Mouse (Mus musculus): ENCODE measurements around the gene Olfr248. TPM values are rescaled to one million over a fixed set of nuclear protein-coding genes. Genes with fewer than 3 reads are reported as not detected.

Gene Olfr248
- not detected in 2 replicates for polyA plus RNA-seq (2012; rRNA removed)

DNA sequence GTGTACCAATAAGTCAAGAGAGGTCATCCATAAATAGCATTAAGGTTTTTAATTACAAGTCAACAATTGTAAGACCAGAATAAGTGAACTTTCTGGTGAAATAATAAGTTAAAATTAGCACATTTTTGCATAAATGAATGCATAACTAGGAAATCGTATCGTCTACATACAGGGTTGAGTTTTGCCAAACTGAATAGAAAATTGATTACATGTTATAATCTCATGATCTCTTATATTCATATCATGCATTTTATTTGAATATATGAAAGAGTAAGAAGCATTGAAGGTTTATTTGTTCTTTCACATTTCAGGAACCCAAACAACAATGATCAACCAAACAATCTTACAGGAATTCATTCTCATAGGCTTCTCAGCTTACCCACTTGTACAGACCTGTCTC is at the start of gene Olfr248:
Gene Olfr248 (plus strand): TSS at position 301 of the 400 bp plus-strand sequence.

DNA sequence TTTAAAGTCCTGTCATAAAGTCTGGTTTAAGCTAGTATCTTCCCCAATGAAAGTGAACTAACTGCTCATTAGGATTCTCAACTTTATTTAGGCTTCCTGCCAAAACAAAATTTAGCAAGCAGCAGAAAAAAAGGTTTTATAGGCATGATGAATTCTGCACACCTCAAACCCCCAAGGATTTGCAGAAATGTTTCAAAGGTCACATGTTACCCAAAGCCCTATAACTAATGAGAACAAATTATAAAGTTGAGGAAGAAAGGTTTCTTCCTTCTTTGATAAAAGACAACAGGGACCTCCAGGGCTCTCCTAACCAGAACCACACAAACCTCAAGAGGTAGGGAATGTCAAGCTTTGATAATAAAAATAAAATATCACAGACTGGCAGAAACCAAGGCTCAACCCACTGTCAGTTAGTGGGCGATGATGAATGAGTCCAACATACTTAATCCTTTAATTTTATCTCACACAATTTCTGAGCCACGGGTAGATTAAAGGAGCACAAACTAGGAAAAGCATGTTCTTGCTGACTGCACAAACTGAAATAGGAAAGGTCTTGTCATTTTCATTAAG is 25.9 kb upstream of the Olfr248 start, which contains the start of gene Olfr417:
Gene Olfr417 (plus strand): TSS at position 241 of the 570 bp plus-strand sequence.

DNA sequence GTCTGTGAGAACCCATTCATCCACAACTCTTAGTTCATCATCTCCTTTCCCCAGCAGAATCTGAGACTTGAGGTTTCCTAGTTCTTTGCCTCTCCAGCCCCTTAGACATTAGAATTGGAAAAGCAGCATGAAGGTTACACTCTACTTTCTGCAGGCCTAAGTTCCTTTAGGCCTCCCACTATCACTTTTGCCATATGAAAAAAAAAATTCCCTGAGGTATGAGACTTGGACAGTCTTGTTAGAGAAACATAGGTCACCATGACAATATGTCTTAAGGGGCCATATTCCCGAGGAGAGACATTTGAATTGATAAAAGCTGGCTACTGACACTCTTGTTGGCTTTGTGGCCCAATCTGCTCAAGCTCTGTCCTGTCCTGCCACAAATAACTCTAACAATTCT is 32.9 kb downstream of the Olfr248 start, which contains the start of gene Olfr414:
Gene Olfr414 (plus strand): TSS at position 301 of the 400 bp plus-strand sequence.

Other genes with a start within 250 kb of the Olfr248 start
- not detected in 2 replicates for gene Olfr420, start 235.4 kb upstream of the Olfr248 start, polyA plus RNA-seq (2012; rRNA removed)
- gene Spta1, start 218.3 kb upstream of the Olfr248 start, polyA plus RNA-seq (2012; rRNA removed) = 0.07 and 0.13 TPM in 2 replicates
- gene Olfr419, start 139.0 kb upstream of the Olfr248 start, polyA plus RNA-seq (2012; rRNA removed) = not detected in 2 replicates
- gene Mptx1, start 60.5 kb upstream of the Olfr248 start, polyA plus RNA-seq (2012; rRNA removed) = not detected in 2 replicates
- not detected in 2 replicates for gene Olfr417, start 25.9 kb upstream of the Olfr248 start, polyA plus RNA-seq (2012; rRNA removed)
- gene Olfr414, start 33.0 kb downstream of the Olfr248 start, polyA plus RNA-seq (2012; rRNA removed) = not detected in 2 replicates
- not detected in 2 replicates for gene Olfr220, start 51.0 kb downstream of the Olfr248 start, polyA plus RNA-seq (2012; rRNA removed)
- 13.1 TPM in 2 replicates for gene Fmn2, start 110.8 kb downstream of the Olfr248 start, polyA plus RNA-seq (2012; rRNA removed)

Measured in central nervous system, embryonic 14 days (tissue).